Mouse (Mus musculus): Measurements from ENCODE around the gene Lrrfip2. TPM values are rescaled to one million over a fixed set of nuclear protein-coding genes. Genes with fewer than 3 reads are reported as not detected.

Lrrfip2 gene
- polyA plus RNA-seq, 1 experiment from 2014 or later: 37.8 TPM

GRCm38 (mm10) chr9:111087960-111088359 lies 29.4 kb upstream of the Lrrfip2 start:
- Histone ChIP-seq H3K9ac (replicated peaks; ENCODE audit: low read length) (no peak overlapping the region), H3K4me3 (ENCODE audit: low read length) (no peak overlapping the region), H3K27ac (ENCODE audit: low read length) (no peak overlapping the region), H3K27me3 (ENCODE audit: insufficient read depth, low read length) (no peaks in the 10 kb centered on the region; the same call in 1 of the 2 replicates), H3K4me2 (replicated peaks; ENCODE audit: low read depth, low read length) (no peak overlapping the region), H3K9me3 (ENCODE audit: low read length) (no peaks in the 10 kb centered on the region), H3K4me1 (ENCODE audit: insufficient read depth, low read length) (0 out of 2 replicates have a peak, but pooled peaks cover 9% of the 10 kb centered on the region), H3K36me3 (ENCODE audit: insufficient read depth, low read length) (no peaks in the 10 kb centered on the region)
- no peak for ATAC-seq (ENCODE audit: low FRiP score, low TSS enrichment)
- WGBS: 21% methylated on average over 5 of the region's 5 CpGs

GRCm38 (mm10) chr9:111088886-111089285 lies 28.5 kb upstream of the Lrrfip2 start:
- no peak overlapping the region for H3K9ac ChIP-seq (replicated peaks; ENCODE audit: low read length)
- WGBS: 44% methylated on average over 7 of the region's 7 CpGs
- no peaks in the 10 kb centered on the region; the same call in 1 of the 2 replicates for H3K27me3 ChIP-seq (ENCODE audit: insufficient read depth, low read length)
- no peak overlapping the region for H3K4me3 ChIP-seq (ENCODE audit: low read length)
- H3K27ac ChIP-seq (ENCODE audit: low read length): no peak overlapping the region
- ATAC-seq (ENCODE audit: low FRiP score, low TSS enrichment): no peak
- no peaks in the 10 kb centered on the region for H3K36me3 ChIP-seq (ENCODE audit: insufficient read depth, low read length)
- no peaks in the 10 kb centered on the region for H3K9me3 ChIP-seq (ENCODE audit: low read length)
- no peak overlapping the region for H3K4me2 ChIP-seq (replicated peaks; ENCODE audit: low read depth, low read length)
- 0 out of 2 replicates have a peak, but pooled peaks cover 9% of the 10 kb centered on the region for H3K4me1 ChIP-seq (ENCODE audit: insufficient read depth, low read length)

- ATAC-seq (ENCODE audit: low FRiP score, low TSS enrichment): no peak
- peaks cover 27% of the 10 kb centered on the region for H3K4me1 ChIP-seq (ENCODE audit: insufficient read depth, low read length)
- no peak overlapping the region for H3K4me2 ChIP-seq (replicated peaks; ENCODE audit: low read depth, low read length)
- H3K27me3 ChIP-seq (ENCODE audit: insufficient read depth, low read length): no peaks in the 10 kb centered on the region; the same call in 1 of the 2 replicates
- no peak overlapping the region for H3K27ac ChIP-seq (ENCODE audit: low read length)
- no peak overlapping the region for H3K9ac ChIP-seq (replicated peaks; ENCODE audit: low read length)
- H3K9me3 ChIP-seq (ENCODE audit: low read length): no peaks in the 10 kb centered on the region
- H3K36me3 ChIP-seq (ENCODE audit: insufficient read depth, low read length): no peaks in the 10 kb centered on the region
- H3K4me3 ChIP-seq (ENCODE audit: low read length): no peak overlapping the region
- 74% methylated on average over 9 of the region's 9 CpGs for WGBS
Observed at GRCm38 (mm10) chr9:111092657-111093056, 24.7 kb upstream of the Lrrfip2 start.

GRCm38 (mm10) chr9:111093094-111093493 lies 24.3 kb upstream of the Lrrfip2 start:
- Histone ChIP-seq H3K27me3 (ENCODE audit: insufficient read depth, low read length) (no peaks in the 10 kb centered on the region; the same call in 1 of the 2 replicates), H3K27ac (ENCODE audit: low read length) (no peak overlapping the region), H3K4me1 (ENCODE audit: insufficient read depth, low read length) (peaks cover 27% of the 10 kb centered on the region), H3K4me3 (ENCODE audit: low read length) (no peak overlapping the region), H3K9ac (replicated peaks; ENCODE audit: low read length) (no peak overlapping the region), H3K36me3 (ENCODE audit: insufficient read depth, low read length) (no peaks in the 10 kb centered on the region), H3K4me2 (replicated peaks; ENCODE audit: low read depth, low read length) (no peak overlapping the region), H3K9me3 (ENCODE audit: low read length) (no peaks in the 10 kb centered on the region)
- ATAC-seq (ENCODE audit: low FRiP score, low TSS enrichment): no peak
- WGBS: 28% methylated on average over 5 of the region's 5 CpGs

- Histone ChIP-seq H3K9ac (replicated peaks; ENCODE audit: low read length) (no peak overlapping the region), H3K4me2 (replicated peaks; ENCODE audit: low read depth, low read length) (no peak overlapping the region), H3K9me3 (ENCODE audit: low read length) (no peaks in the 10 kb centered on the region), H3K27ac (ENCODE audit: low read length) (peak overlapping the region; percentile 64), H3K36me3 (ENCODE audit: insufficient read depth, low read length) (no peaks in the 10 kb centered on the region), H3K4me1 (ENCODE audit: insufficient read depth, low read length) (peaks cover 18% of the 10 kb centered on the region), H3K27me3 (ENCODE audit: insufficient read depth, low read length) (no peaks in the 10 kb centered on the region), H3K4me3 (ENCODE audit: low read length) (no peak overlapping the region)
- 43% methylated on average over 5 of the region's 5 CpGs for WGBS
- ATAC-seq (ENCODE audit: low FRiP score, low TSS enrichment): peak; percentile 52; the same call in 1 of the 2 replicates
Observed at GRCm38 (mm10) chr9:111094626-111095025, 22.8 kb upstream of the Lrrfip2 start.

GRCm38 (mm10) chr9:111095710-111096109 lies 21.7 kb upstream of the Lrrfip2 start:
- H3K4me2 ChIP-seq (replicated peaks; ENCODE audit: low read depth, low read length): no peak overlapping the region
- no peak overlapping the region for H3K27ac ChIP-seq (ENCODE audit: low read length)
- H3K4me1 ChIP-seq (ENCODE audit: insufficient read depth, low read length): peaks cover 18% of the 10 kb centered on the region
- no peaks in the 10 kb centered on the region for H3K9me3 ChIP-seq (ENCODE audit: low read length)
- no peak overlapping the region for H3K4me3 ChIP-seq (ENCODE audit: low read length)
- H3K9ac ChIP-seq (replicated peaks; ENCODE audit: low read length): no peak overlapping the region
- WGBS: 66% methylated on average over 7 of the region's 7 CpGs
- no peaks in the 10 kb centered on the region for H3K36me3 ChIP-seq (ENCODE audit: insufficient read depth, low read length)
- ATAC-seq (ENCODE audit: low FRiP score, low TSS enrichment): no peak
- no peaks in the 10 kb centered on the region for H3K27me3 ChIP-seq (ENCODE audit: insufficient read depth, low read length)

- WGBS: 86% methylated on average over 16 of the region's 16 CpGs
- Histone ChIP-seq H3K4me2 (replicated peaks; ENCODE audit: low read depth, low read length) (no peak overlapping the region), H3K9me3 (ENCODE audit: low read length) (no peaks in the 10 kb centered on the region), H3K36me3 (ENCODE audit: insufficient read depth, low read length) (no peaks in the 10 kb centered on the region), H3K9ac (replicated peaks; ENCODE audit: low read length) (no peak overlapping the region), H3K27ac (ENCODE audit: low read length) (no peak overlapping the region), H3K4me1 (ENCODE audit: insufficient read depth, low read length) (peaks cover 18% of the 10 kb centered on the region), H3K4me3 (ENCODE audit: low read length) (no peak overlapping the region), H3K27me3 (ENCODE audit: insufficient read depth, low read length) (no peaks in the 10 kb centered on the region)
- ATAC-seq (ENCODE audit: low FRiP score, low TSS enrichment): no peak
Observed at GRCm38 (mm10) chr9:111096419-111097326, 20.7 kb upstream of the Lrrfip2 start.

- Histone ChIP-seq H3K4me1 (ENCODE audit: insufficient read depth, low read length) (peaks cover 18% of the 10 kb centered on the region), H3K27me3 (ENCODE audit: insufficient read depth, low read length) (no peaks in the 10 kb centered on the region), H3K36me3 (ENCODE audit: insufficient read depth, low read length) (no peaks in the 10 kb centered on the region), H3K4me2 (replicated peaks; ENCODE audit: low read depth, low read length) (no peak overlapping the region), H3K27ac (ENCODE audit: low read length) (no peak overlapping the region), H3K9ac (replicated peaks; ENCODE audit: low read length) (no peak overlapping the region), H3K4me3 (ENCODE audit: low read length) (no peak overlapping the region), H3K9me3 (ENCODE audit: low read length) (no peaks in the 10 kb centered on the region)
- no peak for ATAC-seq (ENCODE audit: low FRiP score, low TSS enrichment)
- WGBS: 59% methylated on average over 6 of the region's 6 CpGs
Observed at GRCm38 (mm10) chr9:111097543-111097942, 19.8 kb upstream of the Lrrfip2 start.

GRCm38 (mm10) chr9:111100406-111100805 lies 17.0 kb upstream of the Lrrfip2 start:
- no peak overlapping the region for H3K9ac ChIP-seq (replicated peaks; ENCODE audit: low read length)
- no peak for ATAC-seq (ENCODE audit: low FRiP score, low TSS enrichment)
- no peak overlapping the region for H3K27ac ChIP-seq (ENCODE audit: low read length)
- 98% methylated on average over 3 of the region's 3 CpGs for WGBS
- no peaks in the 10 kb centered on the region for H3K36me3 ChIP-seq (ENCODE audit: insufficient read depth, low read length)
- no peaks in the 10 kb centered on the region for H3K9me3 ChIP-seq (ENCODE audit: low read length)
- H3K4me1 ChIP-seq (ENCODE audit: insufficient read depth, low read length): peaks cover 6% of the 10 kb centered on the region
- no peak overlapping the region for H3K4me2 ChIP-seq (replicated peaks; ENCODE audit: low read depth, low read length)
- H3K4me3 ChIP-seq (ENCODE audit: low read length): no peak overlapping the region
- no peaks in the 10 kb centered on the region for H3K27me3 ChIP-seq (ENCODE audit: insufficient read depth, low read length)

- H3K9ac ChIP-seq (replicated peaks; ENCODE audit: low read length): no peak overlapping the region
- no peak overlapping the region for H3K27ac ChIP-seq (ENCODE audit: low read length)
- 91% methylated on average over 5 of the region's 5 CpGs for WGBS
- H3K36me3 ChIP-seq (ENCODE audit: insufficient read depth, low read length): no peaks in the 10 kb centered on the region
- ATAC-seq (ENCODE audit: low FRiP score, low TSS enrichment): no peak
- no peaks in the 10 kb centered on the region for H3K27me3 ChIP-seq (ENCODE audit: insufficient read depth, low read length)
- no peaks in the 10 kb centered on the region for H3K9me3 ChIP-seq (ENCODE audit: low read length)
- H3K4me2 ChIP-seq (replicated peaks; ENCODE audit: low read depth, low read length): no peak overlapping the region
- H3K4me3 ChIP-seq (ENCODE audit: low read length): no peak overlapping the region
- H3K4me1 ChIP-seq (ENCODE audit: insufficient read depth, low read length): no peaks in the 10 kb centered on the region
Observed at GRCm38 (mm10) chr9:111103293-111103692, 14.1 kb upstream of the Lrrfip2 start.
